Mouse (Mus musculus) frontal cortex, postnatal 36 days (tissue): ENCODE measurements around the gene Fus.
"Not testable (repeated sequence)": the region's sequence is repeated elsewhere in the genome, so short reads cannot be mapped to it uniquely, and the experiment has no call there.

ENCODE experiments used
- DNase-seq, 2 experiments: peaks; one replicate each; pipeline ENCODE4 v3.0.0; 2022; ENCODE audit warnings: low spot score in 2 of 2

The Fus gene

DNA sequence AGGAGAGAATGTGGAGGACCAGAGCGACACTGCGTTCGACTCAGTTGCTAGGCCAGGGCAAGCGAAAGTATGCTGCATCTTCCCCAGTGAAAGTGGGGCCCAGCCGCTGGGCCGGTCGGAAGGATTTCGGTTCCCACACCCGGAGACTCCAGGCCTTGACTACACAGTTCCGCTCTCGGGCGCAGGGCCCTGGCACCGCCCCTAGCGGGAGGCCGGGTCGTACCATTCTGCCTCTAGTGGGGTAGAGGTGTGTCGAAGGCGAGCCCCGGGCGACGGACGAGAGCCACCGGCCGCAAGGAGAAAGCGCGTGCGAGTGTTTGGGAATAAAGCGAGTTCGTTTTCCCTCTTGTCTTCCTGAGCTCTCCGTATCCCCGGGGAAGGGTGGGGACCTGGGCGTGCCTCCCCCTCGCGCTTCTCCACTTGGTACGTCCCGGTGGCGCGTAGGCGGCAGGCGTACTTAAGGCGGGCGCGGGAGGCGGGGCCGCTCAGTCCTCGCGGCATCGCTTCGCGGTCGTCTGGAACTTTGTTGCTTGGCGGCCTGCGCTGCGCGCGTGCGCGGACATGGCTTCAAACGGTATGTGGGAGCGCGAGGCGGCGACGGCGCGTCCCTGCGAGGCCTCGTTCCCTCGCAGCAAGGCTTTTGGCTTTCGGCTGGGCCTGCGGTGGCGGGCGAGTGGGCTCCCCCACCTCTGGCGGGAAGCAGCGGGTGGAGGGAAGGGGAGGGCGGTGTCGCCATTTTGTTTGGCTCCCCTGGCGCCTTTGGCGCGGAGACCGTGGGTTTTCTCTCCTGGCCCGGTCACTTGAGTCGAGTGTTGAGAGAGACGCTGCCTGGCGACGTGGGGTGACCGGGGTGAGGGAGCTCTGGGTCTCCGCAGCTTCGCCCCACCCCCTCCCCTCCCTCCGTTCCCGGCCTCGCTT, at the start of gene Fus:
Gene Fus, plus strand, starts transcription at position 454 of the 918 bp plus-strand sequence.
- DNase-seq: peak; percentile 94 to 96

DNA sequence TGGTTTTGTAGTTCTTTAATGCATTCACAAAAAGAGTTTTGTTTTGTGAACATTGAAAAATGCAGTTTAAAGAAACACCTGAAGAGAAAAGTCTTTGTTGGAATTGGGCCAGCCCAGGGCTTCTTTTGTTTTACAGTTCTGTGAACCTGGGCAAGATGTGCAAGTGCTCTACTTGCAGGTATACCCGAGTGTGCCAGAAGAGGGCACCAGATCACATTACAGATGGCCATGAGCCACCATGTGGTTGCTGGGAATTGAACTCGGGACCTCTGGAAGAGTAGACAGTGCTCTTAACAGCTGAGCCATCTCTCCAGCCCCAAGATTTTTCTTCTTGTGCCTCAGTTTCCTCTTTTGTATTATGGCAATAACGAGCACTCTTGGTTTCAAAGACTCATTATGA, 49.1 kb upstream of the Fus start:
- DNase-seq: peak in 1 of 2 experiments; percentile 43

DNA sequence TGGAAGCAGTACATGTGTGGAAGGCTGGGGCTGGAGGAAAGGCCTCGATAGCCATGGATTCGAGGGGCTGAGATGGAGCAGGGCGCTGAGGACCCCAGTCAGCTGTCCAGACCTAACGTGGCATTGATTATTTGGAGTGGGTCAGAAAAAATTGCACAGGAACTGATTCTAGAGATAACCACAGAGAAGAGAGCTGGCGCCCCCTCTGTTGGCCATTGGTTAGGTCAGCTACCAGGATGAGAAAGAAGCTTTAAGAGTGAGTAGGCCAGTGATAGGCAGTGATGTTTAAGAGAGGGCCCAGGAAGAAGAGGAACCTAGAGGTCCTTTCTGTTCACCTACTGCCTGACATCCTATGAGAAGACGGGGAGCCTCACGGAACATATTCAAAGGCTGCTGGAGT, 48.0 kb upstream of the Fus start:
- no peak for DNase-seq

DNA sequence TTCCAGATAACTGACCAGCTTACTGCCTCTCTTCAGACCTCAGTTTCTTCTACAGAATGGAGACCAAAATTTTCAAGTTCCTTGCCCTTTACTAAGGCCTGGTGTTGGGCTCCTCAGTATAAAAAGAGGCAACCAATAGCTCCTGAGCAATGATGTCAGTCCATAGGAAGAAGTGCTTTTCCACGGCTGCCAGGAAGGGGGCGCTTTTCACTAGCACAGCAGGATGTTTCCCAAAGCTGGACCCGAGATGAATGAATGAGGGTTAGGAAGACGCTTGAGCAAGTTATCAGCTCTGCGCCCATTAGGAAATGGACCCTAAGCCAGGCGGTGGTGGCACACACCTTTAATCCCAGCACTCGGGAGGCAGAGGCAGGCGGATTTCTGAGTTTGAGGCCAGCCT, 45.7 kb upstream of the Fus start:
- peak in 1 of 2 experiments; percentile 36 for DNase-seq

DNA sequence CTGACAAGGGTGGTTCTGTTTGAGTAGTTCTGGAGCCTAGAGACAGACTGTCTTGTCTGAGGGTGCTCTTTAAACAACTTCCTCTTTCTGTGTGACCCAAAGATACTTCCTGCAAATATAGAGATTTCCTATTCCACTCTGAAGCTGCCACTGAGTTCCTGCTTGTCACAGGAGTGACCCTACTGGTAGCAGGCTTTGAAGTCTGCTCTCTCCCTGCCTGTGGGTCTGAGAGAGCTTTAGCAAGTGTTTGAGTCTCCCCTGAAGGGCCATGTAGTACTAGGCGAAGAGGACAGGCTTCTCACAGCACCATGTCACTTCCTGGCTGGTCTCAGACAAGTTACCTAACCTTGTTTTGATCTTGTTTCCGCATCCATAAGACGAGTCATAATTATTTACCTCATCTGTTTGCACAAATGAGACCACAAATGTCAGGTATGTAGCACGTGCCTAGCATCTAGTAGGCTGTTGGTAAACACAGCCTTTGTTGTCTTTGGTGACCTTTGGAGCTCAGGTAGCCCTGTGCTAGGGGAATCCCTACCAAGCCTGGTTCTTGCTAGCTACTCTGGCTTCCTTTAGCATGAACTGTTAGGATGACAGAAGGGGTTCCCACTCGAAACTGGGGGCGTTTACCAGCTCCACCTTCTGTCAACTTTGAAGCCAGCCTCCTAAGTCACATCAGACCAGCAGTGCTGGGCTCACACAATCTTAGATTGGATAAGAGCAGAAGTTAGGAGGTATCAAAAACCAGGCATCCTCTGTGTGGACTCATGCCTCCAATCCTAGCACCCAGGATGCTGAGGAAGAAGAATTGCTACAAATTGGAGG, 44.6 kb upstream of the Fus start:
- peak; percentile 27 to 37 for DNase-seq

DNA sequence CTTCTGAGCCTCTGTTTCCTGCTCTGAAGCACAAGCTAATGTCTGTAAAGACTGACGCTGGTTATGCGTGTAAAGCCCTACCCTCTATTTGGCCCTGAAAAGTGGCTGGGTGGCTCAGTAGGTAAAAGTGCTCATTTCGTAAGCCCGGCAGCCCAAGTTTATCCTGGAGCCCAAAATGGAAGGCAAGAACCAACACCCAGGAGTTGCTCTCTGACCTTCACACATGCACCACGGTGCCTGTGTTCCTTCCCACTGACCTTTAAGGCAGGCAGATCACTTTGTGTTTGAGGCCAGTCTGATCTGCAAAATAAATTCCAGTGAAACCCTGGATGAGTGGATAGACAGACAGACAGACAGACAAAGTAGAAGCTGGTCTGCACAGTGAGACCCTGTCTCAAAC, 43.5 kb upstream of the Fus start:
- no peak for DNase-seq

DNA sequence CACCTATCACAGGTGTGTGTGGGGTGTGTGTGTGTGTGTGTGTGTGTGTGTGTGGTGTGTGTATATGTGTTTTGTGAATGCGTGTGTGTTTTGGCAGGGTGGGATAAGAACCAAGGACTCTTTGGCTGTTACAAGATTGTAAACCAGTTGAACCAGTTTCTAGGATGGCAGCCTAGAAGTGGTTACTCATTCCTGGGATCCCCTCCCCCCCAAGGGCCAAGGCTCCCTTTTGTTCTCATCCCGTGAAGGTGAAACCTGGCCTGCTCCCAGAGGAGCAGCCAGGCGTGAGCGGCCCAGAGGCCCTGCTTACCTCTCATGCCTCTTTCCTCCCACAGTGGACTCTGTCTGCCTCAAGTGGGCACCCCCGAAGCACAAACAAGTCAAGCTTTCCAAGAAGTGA, 42.0 kb upstream of the Fus start:
- no peak for DNase-seq

DNA sequence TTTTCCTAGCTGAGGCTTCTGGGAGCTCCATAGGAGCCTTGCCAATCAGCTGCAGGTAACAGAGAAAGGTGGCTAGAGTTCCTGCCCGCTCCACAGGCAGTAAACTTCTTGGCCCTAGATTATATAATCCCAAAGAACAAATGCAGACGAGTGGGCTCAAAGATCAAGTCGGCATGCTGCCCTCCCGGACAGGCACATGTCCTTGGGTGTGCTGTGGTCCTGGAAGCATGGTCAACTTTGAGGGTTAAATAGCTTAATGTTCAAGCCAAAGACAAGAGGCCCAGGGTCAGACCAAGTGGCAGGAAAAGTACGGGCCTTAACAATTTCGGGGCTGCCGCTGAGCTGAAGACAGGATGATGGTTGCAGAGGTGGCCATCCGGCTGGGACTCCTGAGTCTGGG, 41.2 kb upstream of the Fus start:
- no peak for DNase-seq

DNA sequence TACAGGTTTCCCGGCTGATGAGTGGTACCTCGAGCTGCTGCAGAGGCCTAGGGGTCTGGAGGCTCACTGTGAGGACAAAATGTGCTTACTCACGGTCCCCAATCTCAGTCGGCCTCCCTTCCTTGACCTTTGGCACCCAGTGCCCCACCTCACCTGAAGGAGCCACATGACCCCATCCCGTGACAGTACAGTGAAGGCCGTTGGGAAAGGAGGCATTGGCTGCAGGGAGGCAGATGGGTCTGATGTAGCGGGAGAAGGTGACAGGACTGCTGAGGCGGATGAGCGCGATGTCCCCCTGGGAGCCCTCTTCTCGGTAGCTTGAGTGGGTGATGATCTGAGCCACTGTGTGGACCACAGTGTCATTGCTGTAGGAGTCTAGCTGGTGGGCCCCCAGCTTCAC, 40.4 kb upstream of the Fus start:
- DNase-seq: no peak

DNA sequence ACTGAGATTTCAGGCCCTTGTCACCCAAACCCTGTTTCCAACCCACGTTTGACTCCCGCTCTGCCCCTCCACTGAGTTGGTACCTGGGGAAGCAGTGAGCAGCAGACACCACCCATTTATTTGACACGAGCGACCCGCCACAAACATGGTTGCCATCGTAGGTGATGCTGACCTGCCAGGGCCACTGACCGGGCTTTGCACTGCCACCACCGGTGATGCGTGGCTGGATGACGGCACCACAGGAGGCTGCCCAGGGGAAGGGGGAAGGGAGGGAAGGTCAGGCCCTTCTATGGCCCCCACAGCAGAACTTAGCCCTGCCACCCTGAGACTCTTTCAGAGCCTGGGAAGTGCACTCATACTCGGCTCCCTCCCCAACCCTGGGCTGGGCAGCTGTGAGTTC, 39.5 kb upstream of the Fus start:
- DNase-seq: no peak

DNA sequence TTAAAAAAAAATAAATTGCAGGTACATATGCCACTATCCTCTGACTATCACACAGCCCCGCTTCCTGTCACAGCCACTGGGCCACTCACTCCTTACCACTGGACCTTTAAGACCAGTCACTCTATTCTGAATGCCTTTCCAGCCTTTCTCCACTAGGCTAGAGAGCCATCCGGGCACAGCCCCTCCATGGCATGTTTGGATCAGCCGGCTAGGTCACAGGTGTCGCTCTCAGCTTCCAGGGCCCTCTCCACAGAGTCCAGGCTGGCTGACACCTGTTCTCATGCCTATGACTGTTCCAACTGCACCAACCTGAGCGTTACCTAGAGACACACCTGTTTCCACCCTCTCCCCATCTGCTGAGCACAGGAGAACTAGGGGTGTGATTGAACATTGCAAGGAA, 38.7 kb upstream of the Fus start:
- no peak for DNase-seq

DNA sequence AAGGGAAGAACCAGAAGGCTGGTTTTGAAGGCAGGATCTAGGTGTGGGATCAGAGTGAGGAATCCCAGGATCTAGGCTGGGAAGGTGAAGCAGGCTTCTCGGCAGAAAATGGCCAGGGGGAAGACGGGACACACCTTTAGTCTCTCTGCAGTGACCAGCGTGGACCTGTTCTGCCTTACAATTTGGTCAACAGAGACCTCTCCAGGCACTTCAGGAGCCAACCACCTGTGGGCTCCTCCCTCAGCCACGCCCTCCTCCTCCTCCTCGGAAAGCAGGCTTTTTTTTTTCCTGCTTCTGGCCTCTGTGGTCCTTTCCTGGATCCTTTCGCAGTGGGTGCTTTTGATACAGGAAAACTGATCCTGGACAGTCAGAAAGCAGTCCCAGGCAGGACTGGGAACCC, 37.3 kb upstream of the Fus start, which contains the start of gene Prss8:
Gene Prss8, minus strand, starts transcription at position 182 of the 400 bp plus-strand sequence.
- DNase-seq: no peak

DNA sequence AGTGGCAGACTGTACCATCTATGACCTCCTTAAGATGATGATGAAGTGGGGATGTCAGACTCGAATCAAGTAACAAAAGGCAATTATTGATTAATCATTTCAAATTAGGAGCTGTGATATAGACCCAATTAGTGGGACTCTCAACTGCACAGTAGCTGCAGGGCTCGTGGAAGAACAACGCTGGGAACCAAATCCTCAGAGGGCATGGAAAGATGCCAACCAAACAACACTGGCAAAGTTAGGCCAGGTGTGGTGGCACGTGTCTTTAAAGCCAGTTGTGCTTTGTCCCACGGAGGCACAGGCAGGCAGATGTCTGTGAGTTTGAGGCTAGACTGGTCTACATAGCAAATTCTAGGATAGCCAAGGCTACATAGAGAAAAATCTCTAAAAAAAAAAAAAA, 36.6 kb upstream of the Fus start:
- DNase-seq: no peak

DNA sequence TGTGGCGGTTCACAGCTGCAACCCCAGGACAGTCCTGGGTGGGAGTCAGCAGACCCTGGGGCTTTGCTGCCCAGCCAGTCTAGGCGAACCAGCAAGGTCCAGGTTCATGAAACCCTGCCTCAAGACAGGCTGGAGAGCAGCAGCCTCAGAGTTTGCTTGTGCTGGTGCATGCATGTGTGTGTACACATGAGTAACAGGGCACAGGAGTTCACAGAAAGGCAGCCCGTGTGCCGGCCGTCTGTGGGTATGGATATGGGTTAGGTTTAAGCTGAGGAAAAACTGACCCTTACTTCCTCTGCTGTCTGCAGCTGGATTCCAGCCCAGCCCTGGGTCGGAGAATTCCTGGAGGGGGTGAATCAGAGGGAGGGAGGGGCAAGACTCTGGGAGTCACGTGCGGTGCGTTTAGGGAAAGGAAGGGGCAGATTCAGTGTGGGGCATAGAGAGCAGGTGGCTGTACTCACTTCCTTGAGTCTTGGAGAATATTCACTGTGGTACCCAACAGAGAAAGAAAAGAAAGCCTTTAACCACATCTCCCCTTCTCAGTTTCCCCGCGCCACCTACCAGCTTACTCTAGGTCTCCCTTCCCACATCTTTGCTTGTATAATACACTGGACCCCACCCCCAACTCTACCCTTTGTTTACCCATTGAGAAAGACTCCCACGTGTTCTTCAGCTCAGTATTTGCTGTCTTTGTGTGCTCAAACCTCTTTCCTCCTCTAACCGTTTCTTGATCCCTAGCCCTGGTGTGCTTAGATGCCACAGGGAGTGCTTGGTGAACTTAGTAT, 35.7 kb upstream of the Fus start:
- no peak for DNase-seq

DNA sequence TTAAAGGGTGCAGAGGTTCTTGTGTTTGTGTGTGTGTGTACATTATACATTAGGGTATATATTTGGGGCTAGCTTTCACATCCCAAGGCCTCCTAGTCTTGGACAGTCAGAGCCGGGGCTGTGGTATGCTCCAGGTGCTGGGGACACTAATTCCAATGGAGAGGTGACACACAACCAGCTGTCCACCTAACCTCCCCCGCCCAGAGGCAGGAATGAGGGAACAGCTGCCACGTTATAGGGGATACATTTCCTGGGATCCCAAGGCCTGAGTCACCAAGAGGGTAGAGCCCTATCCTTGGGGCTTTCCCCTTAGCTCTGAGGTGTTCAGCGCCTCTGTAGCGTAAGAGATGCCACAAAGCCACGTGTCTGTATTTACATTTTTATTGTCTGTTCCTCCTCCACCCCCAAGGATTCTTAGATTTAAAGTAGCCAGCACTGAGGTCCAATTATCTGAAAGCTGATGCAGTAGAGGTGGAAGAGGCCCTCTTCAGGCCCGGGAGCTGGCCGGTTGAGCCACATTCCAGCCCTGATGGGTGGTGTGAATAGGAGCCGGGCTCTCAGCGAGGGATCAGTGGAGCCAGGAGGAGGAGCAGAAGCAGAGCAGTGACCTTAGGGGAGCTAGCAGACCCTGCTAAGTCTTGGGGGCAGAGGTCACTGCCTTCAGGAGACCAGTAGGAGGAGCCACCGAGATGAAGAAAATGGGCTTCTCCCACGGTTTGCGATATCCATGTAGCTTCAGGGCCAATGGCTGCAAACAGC, 34.8 kb upstream of the Fus start:
- no peak for DNase-seq

DNA sequence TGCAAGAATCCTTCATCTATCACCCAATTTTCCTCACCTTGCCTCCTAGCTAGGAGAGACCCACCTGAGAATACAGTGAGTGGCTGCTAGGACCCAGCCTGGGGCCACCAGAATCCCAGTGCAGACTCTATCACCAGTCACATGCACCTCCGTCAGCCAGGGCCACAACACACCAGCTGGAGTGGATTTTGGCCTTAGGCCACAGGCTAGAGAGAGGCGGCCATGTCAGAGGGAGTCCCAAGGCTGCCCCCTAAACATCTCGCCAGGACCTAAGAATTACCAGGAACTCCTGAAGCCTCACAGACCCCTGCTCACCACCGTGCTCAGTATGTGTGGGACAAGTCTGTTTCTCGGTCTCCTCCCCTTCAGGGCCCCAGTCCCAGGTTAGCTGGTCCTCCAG, 33.2 kb upstream of the Fus start:
- no peak for DNase-seq

DNA sequence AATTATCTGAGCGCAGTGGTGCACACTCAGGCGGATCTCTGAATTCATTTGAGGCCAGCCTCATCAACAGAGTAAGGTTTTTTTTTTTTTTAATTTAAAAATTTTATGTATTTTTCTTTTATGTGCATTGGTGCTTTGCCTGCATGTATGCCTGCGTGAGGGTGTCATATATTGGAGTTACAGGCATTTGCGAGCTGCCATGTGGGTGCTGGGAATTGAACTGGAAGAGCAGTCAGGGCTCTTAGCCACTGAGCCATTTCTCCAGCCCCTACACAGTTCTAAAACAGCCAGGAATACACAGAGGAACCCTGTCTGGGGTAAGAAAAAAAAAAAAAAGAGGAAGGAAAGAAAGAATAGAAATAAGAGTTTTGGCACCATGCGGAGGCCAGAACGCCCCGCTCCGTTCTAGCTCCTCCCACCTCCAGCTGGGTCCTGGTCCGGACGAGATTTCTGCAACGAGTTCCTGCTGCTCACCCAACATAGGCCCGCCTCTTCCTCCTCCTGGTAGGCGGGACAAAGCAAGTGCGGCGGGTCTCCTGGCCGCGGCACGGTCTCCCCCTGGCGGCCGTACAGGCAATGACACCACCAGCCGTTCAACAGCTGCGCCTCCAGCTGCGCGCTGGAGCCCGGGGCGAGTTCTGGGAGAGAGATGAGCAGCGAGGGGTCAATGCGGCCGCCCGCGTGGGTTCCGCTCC, 32.1 kb upstream of the Fus start:
- peak; percentile 94 to 95 for DNase-seq

DNA sequence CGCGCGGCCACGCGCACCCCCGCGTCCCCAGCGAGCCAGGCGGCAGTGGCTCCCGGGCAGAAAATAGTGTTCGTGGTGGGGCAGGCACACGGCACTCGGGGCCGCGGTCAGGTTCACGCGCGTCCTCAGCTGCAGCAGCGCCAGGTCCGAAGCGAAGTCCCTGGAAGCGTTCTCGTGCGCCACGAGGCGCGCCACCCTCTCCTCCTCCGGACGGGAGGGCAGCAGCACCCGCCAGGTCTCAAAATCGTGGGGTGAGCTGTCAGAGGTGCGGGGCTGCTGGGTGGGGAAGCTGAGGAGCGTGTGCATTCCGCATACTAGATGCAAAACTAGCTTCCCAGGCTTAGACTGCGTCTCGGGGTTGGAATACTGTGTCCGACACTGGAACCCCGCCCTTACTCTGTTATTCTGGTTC, 31.5 kb upstream of the Fus start:
- peak in 1 of 2 experiments; percentile 33 for DNase-seq

DNA sequence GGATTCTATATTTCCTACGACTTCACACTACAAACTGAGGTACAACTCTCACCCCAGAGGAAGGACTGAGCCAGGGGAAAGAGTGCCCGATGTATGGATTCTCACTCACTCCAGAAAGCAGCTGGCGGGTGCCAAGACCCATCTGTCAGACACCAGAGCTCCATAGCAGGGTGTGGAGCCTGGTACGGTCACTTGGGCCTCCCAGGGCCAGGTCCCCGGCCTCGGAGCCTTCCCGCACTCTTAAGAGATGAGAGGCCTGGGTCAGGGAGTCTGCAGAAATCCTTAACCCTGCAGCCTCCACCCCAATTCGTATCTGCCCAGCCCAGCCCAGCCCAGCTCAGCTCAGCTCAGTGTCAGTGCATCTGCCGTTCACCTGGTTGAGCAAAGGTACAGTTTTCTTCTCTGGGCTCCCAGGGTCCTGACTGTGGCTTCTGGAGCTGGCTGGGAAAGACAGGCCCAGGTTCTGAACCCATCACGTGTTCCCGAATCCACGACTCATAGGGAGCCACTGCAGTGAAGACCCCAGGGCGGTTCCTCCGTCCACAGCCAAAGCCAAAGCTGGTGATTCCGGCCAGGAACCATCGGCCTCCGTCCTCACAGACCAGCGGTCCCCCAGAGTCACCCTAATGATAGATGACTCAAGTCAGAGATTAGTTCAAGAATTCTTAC, 30.9 kb upstream of the Fus start:
- DNase-seq: no peak

DNA sequence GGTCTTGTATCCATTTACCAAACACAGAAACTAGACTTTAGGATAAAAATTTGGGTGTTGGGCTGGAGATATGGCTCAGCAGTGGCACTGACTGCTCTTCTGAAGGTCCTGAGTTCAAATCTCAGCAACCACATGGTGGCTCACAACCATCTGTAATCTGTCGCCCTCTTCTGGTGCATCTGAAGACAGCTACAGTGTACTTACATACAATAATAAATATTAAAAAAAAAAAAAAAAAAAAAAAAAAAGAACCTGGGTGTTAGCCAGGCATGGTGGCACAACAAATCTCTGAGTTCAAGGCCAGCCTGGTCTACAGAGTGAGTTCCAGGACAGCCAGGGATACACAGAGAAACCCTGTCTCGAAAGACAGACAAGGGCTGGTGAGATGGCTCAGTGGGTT, 25.2 kb upstream of the Fus start:
- DNase-seq: not testable (repeated sequence)
